Mouse (Mus musculus) adrenal gland (tissue): ENCODE results near the gene Npepps.
"Not testable (repeated sequence)": the region's sequence is repeated elsewhere in the genome, so short reads cannot be mapped to it uniquely, and the experiment has no call there.

Source experiments
- intact Hi-C: fragments of 180-260 bp; cut with DNase I; formaldehyde crosslinking; loops from one replicate; pipeline ENCODE4 v1.15.1; 2025

Npepps gene

DNA sequence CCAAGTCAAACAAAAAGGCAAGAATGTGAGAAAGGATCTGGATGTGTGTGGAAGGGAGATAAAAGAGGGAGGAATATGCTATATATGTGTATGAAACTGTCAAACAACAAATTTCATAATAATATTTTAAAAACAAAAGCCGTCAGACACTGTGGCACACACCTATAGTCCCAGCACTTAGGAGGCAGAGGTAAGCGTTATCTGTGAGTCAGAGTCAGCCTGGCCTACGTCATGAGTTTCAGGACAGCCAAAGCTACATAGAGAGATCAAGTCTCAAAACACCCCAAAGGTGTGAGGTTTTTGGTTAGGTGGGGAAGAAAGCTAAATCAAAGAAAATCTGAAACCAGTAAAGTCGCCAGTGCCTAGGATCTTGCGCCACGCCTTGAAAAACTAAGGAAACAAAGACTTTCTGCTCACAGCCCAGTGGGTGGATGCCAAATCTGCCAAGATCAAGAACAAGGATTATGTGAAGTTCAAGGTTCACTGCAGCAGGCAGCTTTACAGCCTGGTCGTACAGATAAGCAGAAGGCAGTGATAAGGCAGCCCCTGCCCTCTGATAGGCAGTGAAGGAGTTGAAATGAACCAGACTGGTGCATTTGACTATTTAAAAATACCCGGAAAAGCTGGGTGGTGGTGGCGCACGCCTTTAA, 33.8 kb downstream of the Npepps start:
- intact Hi-C loops = no loop called here

DNA sequence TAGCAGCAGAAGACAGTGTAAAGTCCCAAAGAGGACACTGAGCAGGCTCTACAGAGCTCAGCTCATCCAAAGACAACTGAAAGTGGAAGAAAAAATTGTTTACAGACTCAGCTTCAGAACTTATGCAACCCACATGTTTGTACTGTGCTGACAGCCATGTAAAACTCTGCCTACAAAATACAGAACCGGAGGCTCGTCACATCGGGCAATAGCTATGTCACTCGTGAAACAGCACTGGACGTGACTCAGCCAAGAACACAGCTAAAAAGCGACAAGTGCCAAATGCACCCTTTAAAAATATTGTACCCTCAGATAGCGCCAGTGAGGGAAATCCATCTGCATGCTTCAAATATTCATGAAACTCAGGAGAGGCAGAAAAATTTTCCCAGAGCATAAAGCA, 39.1 kb downstream of the Npepps start:
- intact Hi-C loops = no loop called here

DNA sequence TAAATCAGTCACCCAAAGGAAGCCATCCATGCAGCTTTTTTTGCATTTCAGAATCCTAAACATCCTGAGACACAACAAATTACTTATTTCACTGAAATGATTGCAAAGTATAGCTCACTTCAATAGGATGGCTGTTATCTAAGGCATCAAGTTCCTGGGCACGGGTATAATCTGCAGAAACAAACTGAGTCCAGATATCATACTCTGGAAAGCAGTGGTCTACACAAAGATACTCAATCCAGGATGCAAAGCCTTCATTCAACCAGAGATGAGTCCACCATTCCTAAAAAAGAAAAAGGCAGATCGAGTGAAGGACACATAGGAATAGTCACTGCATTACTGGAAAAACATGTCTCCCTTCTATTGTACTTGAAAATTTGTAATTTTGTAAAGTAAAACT, 42.5 kb downstream of the Npepps start:
- intact Hi-C loops = no loop called here

DNA sequence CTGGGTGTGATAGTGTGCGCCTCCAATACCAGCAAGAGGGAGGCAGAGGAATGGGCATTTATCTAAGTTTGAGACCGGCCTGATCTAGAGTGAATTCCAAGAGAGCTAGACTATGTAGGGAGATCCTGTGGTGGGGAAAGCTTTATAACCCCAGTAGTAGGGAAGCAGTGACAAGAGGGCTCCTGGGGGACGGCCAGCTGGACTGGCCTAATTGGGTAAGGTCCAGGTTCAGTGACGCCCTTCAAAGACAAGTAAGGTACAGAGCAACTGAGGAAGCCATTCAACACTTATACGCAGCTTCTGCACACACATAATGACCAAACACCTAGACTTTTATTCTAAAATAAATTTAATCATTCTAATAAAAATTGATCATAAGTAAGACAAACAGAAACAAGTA, 48.0 kb downstream of the Npepps start:
- intact Hi-C loops = no loop called here

DNA sequence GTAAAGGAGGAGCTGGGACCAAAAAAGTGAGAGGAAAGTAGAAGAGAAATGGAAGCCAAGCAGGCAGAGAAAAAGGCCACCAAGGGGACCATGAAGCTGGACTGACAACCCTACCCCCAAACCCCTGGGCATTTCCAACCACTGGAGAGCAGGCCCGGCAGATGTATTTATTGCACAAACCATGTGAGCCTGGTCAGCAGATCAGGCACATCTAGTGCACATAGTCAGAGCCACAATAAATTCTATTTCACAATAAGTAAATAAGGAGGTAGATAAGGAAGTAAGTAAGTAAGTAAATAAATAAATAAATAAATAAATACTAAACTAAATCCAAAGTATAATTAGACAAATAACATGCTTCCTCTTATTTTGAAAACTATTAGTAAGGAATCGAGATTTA, 51.0 kb downstream of the Npepps start:
- intact Hi-C loops = no loop called here

DNA sequence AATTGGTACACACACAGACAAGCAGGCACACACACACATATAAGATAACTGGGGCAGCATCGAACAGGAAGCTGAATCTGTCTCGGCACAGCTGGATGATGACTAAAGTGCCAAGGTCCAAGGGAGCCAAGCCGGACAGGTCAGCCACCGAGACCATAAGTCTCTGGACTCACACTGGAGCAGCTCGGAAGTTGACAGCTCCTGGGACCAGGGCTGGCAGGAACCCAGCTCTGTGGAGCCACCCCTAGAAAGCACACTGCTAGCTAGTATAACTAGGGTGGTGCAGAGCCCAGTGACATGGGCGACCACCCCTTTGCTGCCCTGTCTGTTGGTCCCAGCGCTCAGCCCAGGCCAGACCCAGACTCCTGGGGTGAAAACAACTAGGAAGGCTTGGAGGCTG, 51.5 kb downstream of the Npepps start:
- intact Hi-C loops = no loop called here

DNA sequence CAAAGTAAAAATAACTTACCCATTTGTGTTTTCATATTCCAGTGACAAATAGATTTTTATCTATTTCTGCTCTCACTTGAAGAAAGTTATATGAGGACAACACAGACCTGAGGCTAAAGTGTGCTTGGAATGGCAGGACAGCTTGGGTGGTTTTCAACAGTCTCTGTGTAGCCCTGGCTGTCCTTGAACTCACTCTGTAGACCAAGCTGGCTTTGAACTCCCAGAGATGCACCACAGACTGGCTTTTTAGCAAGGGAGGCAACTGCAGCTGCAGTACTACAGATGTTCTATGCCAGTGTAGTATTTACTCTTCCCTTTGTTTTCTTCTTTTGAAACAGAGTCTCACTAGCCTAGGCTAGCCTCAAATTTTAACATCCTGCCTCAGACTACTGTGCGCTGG, 54.3 kb downstream of the Npepps start:
- intact Hi-C loops = no loop called here

DNA sequence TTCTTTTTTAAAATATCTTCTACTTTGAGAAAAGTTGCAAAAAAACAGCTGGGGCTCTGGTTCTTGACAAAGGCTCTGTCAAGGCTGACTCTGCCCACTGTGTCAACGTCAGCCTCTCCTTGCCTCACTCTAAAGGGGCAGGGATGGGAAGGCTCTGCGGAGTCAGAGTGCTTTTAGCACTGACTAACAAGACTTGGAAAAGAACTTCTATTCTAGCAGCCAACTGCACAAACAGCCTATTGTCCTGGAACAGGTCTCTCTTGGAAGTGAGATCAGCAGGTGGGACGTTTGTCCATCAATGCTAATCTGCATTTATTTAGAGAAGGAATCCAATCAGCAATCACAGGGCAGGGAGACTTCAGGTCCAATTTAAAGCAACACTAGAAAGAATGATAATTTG, 57.0 kb downstream of the Npepps start:
- intact Hi-C loops = no loop called here

DNA sequence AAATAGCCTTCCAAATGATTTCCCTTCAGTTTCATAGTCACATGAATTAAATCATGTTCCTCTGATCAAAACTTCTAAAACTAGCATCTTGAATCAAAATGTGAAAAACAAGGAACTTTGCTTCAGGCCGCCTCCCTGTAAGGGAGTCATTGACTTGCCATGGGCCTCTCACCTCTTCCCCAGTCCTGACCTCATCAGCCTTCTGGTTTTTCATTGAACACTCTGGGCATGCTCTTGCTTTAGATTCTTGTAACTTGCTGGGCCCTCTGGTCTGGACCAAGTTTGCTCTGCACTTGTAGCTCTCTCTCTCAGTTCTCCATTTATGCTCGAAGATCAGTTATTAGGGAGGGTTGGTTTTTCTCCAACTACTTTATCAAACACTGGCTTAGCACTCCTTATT, 58.8 kb downstream of the Npepps start:
- intact Hi-C loops = no loop called here

DNA sequence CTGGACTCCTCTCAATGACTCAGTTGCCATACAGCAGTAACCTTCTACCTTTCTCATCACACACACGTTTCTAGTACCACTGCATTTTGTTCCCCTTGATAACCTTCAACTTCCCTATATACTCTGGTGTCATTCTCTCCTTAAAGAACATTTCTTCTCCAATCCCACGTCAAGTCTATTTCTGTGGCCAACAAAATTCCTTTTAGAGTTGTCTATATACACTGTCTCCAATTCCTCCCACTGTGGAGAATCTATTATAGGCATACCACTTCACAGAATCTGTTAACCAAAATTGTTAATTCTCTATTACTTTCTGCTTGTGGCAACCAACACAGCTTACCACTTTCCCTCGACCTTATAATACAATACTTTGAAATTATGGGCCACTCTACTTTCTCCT, 60.2 kb downstream of the Npepps start:
- intact Hi-C loops = no loop called here

DNA sequence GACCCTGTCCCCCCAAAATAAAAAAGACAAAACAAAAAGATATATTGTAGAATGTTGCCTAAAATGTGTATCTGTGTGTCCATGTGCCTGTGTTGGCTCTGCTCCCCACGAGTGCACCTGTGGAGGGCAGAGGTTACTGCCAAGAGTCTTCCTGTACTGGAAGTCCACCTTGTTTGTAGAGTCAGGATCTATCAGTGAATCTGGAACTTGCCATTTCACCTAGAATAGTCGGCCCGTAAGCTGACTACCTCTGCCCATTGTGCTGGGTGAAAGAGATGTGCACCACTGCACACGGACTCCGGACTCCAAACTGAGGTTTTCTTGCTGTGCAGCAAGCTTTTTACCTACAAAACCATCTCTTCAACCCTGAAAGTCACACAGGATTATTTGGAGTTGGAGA, 66.0 kb downstream of the Npepps start:
- intact Hi-C loops = loop anchor here (5.0 kb wide), 1 partner anchor 113 kb away; no protein-coding TSS in a partner anchor

DNA sequence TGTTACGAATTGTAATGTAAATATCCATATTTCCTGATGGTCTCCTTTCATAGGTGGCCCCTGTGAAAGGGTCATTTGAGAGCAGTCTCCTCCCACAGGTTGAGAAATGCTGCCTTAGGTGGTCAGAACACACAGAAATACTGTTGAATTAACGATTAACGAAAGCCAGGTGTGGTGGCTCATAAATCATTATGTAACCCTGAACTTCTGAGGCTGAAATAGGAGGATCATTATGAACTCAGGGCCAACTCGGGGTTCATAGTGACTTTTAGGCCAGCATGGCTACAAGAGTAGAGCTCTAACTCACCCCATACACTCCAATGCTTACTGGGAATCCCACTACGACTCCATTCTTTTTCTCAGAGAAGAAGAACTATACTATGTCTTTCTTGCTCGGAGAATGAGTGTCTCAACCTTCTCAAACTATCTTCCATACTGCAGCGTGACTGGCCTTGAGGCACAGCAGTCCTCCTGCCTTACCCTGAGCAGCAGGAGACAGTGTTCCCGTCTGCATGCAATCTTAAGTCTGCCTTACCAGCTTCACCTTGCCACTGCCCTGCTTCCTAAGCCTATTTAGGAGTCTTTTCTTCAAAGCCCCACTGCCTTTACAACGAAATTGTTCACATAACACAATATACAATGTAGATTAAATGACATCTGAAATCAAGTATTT, 69.6 kb downstream of the Npepps start:
- intact Hi-C loops = loop anchor here (5.0 kb wide), 1 partner anchor 116 kb away; no protein-coding TSS in a partner anchor

DNA sequence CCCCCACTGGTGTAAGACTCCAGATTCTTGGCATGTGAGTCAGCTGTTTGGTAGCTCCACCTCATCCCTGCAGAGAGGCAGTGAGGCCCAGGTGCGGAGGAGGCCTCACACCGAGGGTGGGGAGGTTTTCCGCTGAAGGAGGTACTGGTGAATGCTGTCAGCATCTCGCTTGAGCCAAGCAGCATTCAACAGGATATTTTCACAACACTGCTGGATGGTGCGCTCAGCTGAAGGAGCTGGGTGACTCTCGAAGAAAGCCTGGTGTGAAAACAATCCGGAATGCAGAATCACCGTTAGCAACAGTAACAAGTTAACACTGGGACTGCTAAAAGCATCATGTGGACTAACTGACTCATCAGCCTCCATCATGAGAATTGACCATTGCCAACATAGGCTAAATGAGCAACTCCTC, 73.4 kb downstream of the Npepps start:
- intact Hi-C loops = no loop called here

DNA sequence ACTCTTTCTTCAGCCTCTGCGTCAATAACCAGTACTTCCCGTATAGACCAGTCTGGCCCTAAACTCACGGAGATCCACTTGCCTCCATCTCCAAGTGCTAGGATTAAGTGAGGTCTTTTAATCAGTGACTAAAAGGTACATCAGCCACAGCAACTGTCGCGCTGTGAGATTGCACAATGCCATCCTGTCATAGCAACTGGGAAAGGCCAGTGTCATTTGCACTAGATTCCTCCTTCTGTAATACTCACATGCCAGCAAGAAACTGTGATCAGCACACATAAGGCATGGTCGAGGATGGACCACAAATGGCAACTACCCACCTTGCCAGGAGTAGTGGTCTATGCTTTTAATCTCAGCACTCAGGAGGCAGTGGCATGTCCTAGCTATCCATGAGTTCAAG, 80.9 kb downstream of the Npepps start:
- intact Hi-C loops = loop anchor here (5.0 kb wide), 1 partner anchor 113 kb away; no protein-coding TSS in a partner anchor

DNA sequence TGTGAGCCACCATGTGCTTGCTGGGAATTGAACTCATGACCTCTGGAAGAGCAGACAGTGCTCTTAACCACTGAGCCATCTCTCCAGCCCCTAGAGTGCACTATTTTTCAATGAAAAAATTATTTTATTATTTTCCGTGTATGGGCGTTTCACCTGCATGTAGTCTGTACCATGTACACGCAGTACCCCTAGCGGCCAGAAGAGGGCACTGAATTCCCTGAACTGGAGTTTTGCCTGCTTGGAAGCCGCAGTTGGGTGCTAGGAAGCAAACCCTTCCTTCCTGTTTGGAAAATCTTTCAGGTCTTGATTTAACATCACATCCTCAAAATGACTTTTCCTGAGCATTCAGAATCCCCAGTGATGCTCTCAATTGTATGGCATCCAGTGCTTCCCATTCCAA, 81.8 kb downstream of the Npepps start:
- intact Hi-C loops = loop anchor here (5.0 kb wide), 1 partner anchor 114 kb away; no protein-coding TSS in a partner anchor

DNA sequence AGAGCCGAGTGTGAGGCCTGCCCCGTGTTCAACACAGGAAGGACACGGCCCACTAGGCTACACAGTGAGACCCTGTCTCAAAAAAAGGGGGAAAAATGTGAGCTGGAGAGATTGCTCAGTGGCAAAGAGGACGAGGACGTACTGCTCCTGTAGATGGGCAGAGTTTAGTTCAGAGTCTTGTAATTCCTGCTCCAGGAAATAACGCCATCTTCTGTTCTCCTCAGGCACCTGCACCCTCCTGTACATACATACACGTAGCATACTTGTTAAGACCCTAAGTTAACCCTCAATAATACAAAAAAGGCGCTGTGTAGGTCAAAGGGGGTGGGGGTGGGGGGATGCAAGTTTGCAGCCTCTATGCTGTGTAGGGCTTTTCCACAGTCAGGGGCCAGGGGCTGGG, 83.4 kb downstream of the Npepps start:
- intact Hi-C loops = loop anchor here (5.0 kb wide), 1 partner anchor 115 kb away; no protein-coding TSS in a partner anchor

DNA sequence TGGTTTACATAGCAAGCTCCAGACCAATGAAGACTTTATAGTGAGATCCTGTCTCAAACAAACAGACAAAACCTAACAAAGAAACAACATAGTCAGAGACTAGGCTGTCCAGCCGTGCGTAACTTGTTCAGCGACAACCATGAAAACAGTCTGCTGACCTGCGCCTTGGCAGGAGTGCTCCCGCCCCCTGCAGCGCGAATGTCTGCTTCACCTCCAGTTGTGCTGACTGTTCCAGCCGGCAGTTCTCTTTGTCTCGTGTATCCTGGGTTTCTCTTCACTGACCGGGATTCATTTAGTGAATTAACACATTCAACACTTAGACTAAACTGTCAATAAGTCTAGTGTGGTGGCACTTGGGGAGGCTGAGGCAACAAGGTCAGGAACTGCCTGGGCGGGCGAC, 83.9 kb downstream of the Npepps start:
- intact Hi-C loops = loop anchor here (5.0 kb wide), 1 partner anchor 116 kb away; no protein-coding TSS in a partner anchor

DNA sequence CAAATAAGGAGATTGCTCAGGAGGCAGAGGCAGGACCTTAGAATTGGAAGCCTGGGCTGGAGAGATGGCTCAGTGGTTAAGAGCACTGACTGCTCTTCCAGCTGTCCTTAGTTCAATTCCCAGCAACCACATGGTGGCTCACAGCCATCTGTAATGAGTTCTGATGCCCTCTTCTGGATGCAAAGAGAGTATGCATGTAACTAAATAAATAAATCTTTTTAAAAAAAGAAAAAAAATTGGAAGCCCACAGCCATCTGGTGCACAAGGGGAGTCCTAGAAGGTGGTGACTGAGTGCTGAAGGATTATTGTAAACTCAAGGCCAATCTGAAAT, 87.9 kb downstream of the Npepps start:
- intact Hi-C loops = no loop called here

DNA sequence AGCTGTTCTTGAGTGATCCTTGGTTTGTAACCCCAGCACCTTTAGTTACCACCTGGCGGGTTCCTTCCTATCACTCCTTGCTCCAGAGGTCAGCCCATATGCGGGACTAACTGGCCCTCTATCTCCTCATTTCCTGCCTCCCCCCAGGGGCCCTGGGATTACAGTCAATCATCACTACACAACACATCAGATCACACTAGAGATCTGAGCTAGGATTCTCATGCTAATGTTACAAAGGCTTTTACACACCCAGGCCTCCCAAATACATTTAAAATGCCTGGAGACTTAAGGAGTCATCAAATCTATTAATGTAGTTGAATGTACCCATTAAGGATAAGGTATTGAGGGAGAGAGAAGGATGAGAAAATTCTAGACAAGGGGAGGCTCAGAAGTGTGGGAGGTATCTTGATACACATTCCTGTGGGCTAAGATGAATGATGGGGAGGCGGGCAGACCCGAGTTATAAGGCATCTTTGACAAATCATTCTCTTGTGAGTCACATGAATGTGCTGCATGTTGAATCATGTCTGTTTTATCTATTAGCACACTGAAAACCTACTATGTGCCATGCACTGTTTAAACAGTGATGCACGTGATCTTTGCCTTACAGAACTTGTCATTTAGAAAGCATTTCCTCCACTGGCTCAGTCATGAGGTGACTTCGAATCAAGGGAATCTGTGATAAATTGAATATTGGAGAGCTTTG, 88.4 kb downstream of the Npepps start:
- intact Hi-C loops = no loop called here

DNA sequence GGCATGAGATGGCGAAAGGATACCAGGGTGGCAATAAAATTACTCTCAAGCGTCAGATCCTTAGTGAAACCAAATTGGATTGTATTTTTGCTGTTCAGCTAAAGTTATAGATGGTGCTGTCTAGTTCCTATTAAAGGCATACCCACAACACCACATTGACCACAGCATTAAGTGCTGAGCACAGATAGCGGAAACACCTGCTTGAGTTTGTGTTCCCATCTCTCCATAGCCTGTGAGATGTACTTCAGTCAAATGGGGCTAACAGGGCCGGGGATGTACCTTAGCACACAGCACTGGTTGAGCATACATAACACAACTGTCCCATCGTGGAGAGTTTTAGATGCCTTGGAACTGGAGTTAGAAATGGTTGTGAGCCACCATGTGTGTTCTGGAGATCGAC, 89.4 kb downstream of the Npepps start:
- intact Hi-C loops = no loop called here

DNA sequence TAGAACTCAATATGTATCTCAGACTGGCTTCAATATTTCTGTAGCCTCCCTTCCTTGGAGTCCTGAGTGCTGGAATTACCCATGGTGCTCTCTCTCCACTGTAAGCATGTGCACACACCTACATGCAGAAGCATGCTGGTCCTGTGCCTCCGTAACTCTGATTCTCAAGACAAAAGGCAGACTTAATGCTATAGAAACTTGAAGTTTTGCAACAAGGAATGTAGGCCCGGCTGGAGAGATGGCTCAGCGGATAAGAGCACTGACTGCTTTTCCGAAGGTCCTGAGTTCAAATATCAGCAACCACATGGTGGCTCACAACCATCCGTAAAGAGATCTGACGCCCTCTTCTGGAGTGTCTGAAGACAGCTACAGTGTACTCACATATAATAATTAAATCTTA, 90.8 kb downstream of the Npepps start:
- intact Hi-C loops = not testable (repeated sequence)

DNA sequence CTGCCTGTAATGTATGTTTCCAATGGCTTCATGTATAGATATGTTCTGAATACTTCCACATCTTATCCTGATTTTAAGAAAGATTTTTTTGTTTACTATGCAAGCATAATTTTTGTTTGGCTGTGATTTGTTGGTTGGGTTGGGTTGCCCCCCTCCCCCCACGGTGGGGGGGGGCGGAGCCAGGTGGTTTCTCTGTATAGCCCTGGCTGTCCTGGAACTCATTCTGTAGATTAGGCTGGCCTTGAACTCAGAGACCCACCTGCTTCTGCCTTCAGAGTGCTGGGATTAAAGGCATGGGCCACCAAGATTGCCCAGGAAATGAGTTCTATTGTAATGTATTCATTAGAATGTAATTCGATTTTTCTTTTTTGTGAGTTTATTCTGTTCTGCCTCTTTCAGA, 91.2 kb downstream of the Npepps start:
- intact Hi-C loops = no loop called here

DNA sequence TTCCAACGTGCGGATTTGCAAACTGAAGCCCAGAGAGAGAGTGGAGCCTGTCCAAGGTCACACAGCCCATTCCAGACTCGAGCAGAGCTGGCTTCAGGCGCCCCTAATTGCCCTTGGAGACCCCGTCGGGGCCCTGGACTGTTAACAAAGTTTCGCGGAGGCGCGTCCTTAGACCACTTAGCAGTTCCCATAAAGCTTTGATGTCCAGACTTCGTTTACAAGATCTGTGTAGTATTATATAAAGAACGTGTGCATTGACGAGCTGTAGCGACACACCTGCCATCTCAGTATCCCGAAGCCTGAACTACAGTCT, 91.8 kb downstream of the Npepps start:
- intact Hi-C loops = no loop called here
